Mouse (Mus musculus) bone marrow macrophage, adult 2 months (primary cell): ENCODE data around the gene Gan.

ENCODE experiments used
- CTCF ChIP-seq: IDR thresholded peaks from 2 replicates; pipeline ENCODE4 v1.5.1; 2012; ENCODE audit warnings: low read depth, mild to moderate bottlenecking, low read length, moderate library complexity
- POLR2A ChIP-seq: IDR thresholded peaks from 2 replicates; pipeline ENCODE4 v1.6.1; 2012; ENCODE audit warnings: mild to moderate bottlenecking, low read depth, low read length, borderline replicate concordance

DNA sequence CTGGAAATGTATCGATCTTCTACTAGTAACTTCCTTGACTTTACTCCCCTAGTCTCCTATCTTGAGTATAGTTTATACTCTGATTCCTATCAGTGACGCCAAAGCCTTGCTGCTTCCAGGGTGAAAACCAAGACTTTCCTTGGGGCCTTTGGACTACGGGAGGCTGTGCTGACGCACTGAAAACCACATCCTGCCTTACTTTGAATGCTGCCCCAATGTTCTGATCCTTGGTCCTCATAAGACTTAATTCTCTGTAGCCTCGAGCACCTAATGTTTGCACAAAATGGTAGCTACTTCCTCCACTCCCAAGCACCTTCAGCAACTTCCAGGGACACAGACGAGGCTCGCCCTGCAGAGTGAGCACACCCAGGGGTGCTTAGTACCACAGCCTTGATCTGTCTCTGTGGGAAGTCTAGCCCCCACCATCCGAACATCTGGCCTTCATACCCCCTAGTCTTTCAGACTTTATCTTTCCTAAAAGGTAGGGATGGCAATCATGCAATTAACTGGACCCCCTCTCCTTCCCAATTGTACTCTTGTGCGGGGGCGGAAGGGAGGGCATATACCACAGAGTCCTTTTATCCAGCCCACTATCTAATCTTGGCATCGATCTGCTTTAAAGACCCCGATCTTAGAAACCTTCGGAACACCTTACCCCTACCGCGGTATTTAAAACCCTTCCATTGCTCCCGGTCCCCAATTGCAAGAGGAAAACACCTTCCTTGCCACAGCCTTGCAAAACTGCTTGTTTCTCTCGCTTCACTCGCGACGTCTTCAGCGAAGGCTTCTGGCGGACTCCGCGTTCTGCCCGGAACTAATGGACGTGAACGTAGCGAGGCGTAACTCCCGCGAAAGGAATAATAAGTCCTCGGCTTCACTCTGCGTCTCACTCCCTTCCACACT lies 818 bp upstream of the Gan start:
- TF ChIP-seq POLR2A: 0 out of 2 replicates have a peak, but pooled peaks have one; percentile 5
- no peak for TF ChIP-seq CTCF
